ENCODE assay signal across 12 mouse cellular contexts in the genomic region with DNA sequence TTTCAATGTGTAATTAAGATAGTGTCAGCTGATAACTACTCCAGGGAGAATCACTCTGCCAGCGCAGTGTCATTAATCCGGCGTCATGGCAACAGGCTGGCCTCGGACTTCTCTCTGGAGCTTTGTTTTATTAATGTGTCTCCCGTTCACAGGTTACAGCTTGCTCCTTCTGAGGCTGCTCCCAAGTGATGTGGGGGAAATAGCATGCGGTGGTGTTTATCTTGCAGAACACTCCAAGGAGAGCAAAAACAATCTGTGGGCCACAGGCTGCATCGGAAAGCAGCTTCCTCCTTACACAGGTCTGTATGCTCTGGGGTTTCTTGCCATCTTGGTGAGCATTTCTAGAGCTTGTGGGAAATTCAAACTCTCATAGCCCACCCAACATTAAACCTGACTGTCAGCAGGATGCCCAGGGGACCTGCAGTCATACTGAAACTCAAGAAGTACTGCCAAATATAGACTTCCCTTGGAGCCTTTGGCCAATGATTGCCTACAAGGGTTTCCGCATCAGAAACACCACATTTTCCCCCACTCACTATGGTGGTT. TPM values are rescaled to one million over a fixed set of nuclear protein-coding genes. Genes with fewer than 3 reads are reported as not detected.
DNase-seq lines count a peak whose midpoint lies in the region; ATAC-seq lines count a peak whose summit lies in the region.
"Had no signal": no experiment of that assay in that cellular context is flagged by ENCODE, and none has a peak within 500 bp of the region (broad histone marks: within the 10 kb centered on the region; RNA-seq: fewer than 3 reads in every experiment).

No protein-coding gene starts in this region.

- no peaks in the 10 kb centered on the region for H3K36me3 ChIP-seq in forebrain, embryonic 12.5 days (replicated peaks)
- no peaks in the 10 kb centered on the region for H3K36me3 ChIP-seq in midbrain, embryonic 10.5 days
- H3K36me3 ChIP-seq: limb, embryonic 15.5 days had no signal

- peak overlapping the region; percentile 34 for H3K4me2 ChIP-seq in forebrain, embryonic 12.5 days
- H3K4me2 ChIP-seq: limb, embryonic 15.5 days had no signal

- H3K9ac ChIP-seq in forebrain, embryonic 12.5 days, result no peak overlapping the region
- H3K9ac ChIP-seq: limb, embryonic 15.5 days had no signal

- H3K27me3 ChIP-seq in forebrain, embryonic 12.5 days, result no peaks in the 10 kb centered on the region
- H3K27me3 ChIP-seq in midbrain, embryonic 10.5 days (ENCODE audit: low read depth, poor library complexity, severe bottlenecking), result peaks cover 9% of the 10 kb centered on the region
- H3K27me3 ChIP-seq: limb, embryonic 15.5 days had no signal

- H3K27ac ChIP-seq in forebrain, embryonic 12.5 days, result peak overlapping the region; percentile 61
- H3K27ac ChIP-seq in midbrain, embryonic 10.5 days (replicated peaks), result peak overlapping the region; percentile 65
- H3K27ac ChIP-seq: limb, embryonic 15.5 days had no signal

- H3K4me1 ChIP-seq in forebrain, embryonic 12.5 days, result peaks cover 24% of the 10 kb centered on the region
- peaks cover 26% of the 10 kb centered on the region for H3K4me1 ChIP-seq in midbrain, embryonic 10.5 days

- H3K9me3 ChIP-seq in forebrain, embryonic 12.5 days, result no peaks in the 10 kb centered on the region
- H3K9me3 ChIP-seq in midbrain, embryonic 10.5 days (replicated peaks), result no peaks in the 10 kb centered on the region
- H3K9me3 ChIP-seq: limb, embryonic 15.5 days had no signal

- DNase-seq in adrenal gland, postnatal 14 days, result peak; percentile 25
- no peak for DNase-seq in adrenal gland, postnatal 4 days (ENCODE audit: low spot score in 2 of 2)
- DNase-seq in B cell, adult 2 months, result peak; percentile 43 to 48
- peak; percentile 65 for DNase-seq in midbrain, embryonic 10.5 days (ENCODE audit: low spot score)
- DNase-seq in heart, adult 11 months, result no peak
- no peak for DNase-seq in spleen, postnatal 4 days (ENCODE audit: low spot score in 2 of 2)
- DNase-seq in cerebellum, adult 11-12 months, result no peak
- DNase-seq: thymus, postnatal 25 days had no signal

- peak; percentile 87 for ATAC-seq in forebrain, embryonic 12.5 days (ENCODE audit: low FRiP score)
- ATAC-seq: activated CD4-positive, CD25-positive, alpha-beta regulatory T cell, adult 4 months had no signal

- 25% methylated on average over 8 of the region's 8 CpGs for WGBS in forebrain, embryonic 12.5 days
- WGBS in midbrain, embryonic 10.5 days, result 37% methylated on average over 8 of the region's 8 CpGs

- no peak overlapping the region for H3K4me3 ChIP-seq in forebrain, embryonic 12.5 days (replicated peaks)
- H3K4me3 ChIP-seq in midbrain, embryonic 10.5 days, result peak overlapping the region; percentile 17; the same call in 1 of the 2 replicates
- H3K4me3 ChIP-seq: limb, embryonic 15.5 days had no signal

RNA-seq across cellular contexts. Expression of a gene that starts 25.4 kb away (rescaled TPM):
- total RNA-seq in adrenal gland, postnatal 14 days (2021), result 0.23 TPM in 1 of 2 replicates, not detected in the other
- not detected for total RNA-seq in adrenal gland, postnatal 4 days (2021)
- 0.41 and 0.65 TPM in 2 replicates for polyA plus RNA-seq in forebrain, embryonic 12.5 days (2016; fragmentation: Nextera tagmentation; extraction: Ambion mirVana)
- 1.4 and 1.8 TPM in 2 replicates for polyA plus RNA-seq in midbrain, embryonic 10.5 days (2016; fragmentation: Nextera tagmentation; extraction: Ambion mirVana)
- polyA plus RNA-seq: activated CD4-positive, CD25-positive, alpha-beta regulatory T cell, adult 4 months had no signal

RNA-seq across cellular contexts. Expression of a gene that starts 44.1 kb away (rescaled TPM):
- 33.8 and 34.1 TPM in 2 replicates for total RNA-seq in adrenal gland, postnatal 14 days (2021)
- 10 to 100 TPM; 36.2 to 38.4 TPM for total RNA-seq in adrenal gland, postnatal 4 days (2021)
- 52.4 and 54.2 TPM in 2 replicates for polyA plus RNA-seq in forebrain, embryonic 12.5 days (2016; fragmentation: Nextera tagmentation; extraction: Ambion mirVana)
- polyA plus RNA-seq in midbrain, embryonic 10.5 days (2016; fragmentation: Nextera tagmentation; extraction: Ambion mirVana), result 41.0 and 41.9 TPM in 2 replicates

RNA-seq across cellular contexts. Expression of a gene that starts 59.2 kb away (rescaled TPM):
- not detected in 2 replicates for total RNA-seq in adrenal gland, postnatal 14 days (2021)
- not detected for total RNA-seq in adrenal gland, postnatal 4 days (2021)
- polyA plus RNA-seq in forebrain, embryonic 12.5 days (2016; fragmentation: Nextera tagmentation; extraction: Ambion mirVana), result 1.7 and 5.0 TPM in 2 replicates
- not detected in 2 replicates for polyA plus RNA-seq in midbrain, embryonic 10.5 days (2016; fragmentation: Nextera tagmentation; extraction: Ambion mirVana)
- polyA plus RNA-seq: activated CD4-positive, CD25-positive, alpha-beta regulatory T cell, adult 4 months; C2C12; limb, embryonic 15.5 days had no signal

Comparison
In these comparisons a context has a peak if more than half of its experiments do, and no peak if none do; other contexts are left out.
1. DNase-seq: peak in adrenal gland, postnatal 14 days (single experiment), B cell, adult 2 months (2 of 2) and midbrain, embryonic 10.5 days (single experiment); none in adrenal gland, postnatal 4 days (0 of 2), heart, adult 11 months (single experiment), spleen, postnatal 4 days (0 of 2) and cerebellum, adult 11-12 months (single experiment).